Mouse (Mus musculus) spleen, embryonic (tissue): ENCODE data around the gene Patz1.

Experiments used
- CTCF ChIA-PET: fragments of 350-600 bp; sonication (Branson Sonifier 250); formaldehyde crosslinking; loops from one replicate; lab custom pipeline; 2022; lab: Charles Lee

Patz1 gene

DNA sequence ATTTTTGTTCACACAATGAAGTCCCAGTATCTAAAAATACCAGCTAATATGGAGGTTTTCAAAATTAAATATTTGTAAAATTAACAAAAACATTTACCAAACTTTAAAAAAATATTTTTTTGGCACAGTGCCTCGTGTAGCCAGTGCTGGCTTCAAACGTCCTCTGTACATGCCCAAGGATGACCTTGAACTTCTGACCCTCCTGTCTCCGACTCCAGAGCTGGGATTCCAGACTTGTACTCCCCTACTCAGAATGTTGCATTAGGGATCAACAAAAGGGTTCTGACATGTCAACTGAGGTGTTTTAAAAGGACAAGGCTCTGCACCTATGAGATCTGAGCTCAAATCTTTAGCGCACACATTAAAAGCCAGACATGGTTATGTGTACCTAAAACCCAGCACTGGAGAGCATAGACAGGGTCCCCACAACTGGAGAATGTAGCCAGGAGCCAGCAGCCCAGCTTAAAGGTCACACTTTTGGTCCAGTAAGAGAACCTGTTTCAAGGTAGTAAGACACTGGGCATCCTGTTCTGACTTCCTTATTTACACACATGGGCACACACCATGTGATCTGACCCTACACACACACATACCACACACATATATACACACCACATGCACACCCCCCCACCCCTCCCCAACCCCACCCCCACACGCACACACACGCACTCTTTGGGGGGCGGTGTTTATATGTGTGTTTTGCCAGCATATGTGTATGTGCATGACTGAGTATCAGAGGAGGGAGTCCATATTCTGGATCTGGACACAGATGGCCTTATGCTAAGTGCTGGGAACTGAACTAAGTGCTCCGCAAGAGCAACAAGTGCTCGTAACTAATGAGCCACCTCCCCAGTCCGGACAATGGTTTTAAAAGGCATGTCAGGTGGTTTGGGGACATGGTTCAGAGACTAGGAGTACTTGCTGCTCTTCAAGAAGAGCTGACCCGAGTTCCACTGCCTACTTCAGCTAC lies 40.4 kb downstream of the Patz1 start:
- CTCF ChIA-PET = interaction anchor here (0.6 to 1.5 kb wide), 5 partner anchors 12 to 136 kb away, joined by 3 to 8 read pairs (median 4); partner anchors contain the start of genes Drg1 and Sfi1

DNA sequence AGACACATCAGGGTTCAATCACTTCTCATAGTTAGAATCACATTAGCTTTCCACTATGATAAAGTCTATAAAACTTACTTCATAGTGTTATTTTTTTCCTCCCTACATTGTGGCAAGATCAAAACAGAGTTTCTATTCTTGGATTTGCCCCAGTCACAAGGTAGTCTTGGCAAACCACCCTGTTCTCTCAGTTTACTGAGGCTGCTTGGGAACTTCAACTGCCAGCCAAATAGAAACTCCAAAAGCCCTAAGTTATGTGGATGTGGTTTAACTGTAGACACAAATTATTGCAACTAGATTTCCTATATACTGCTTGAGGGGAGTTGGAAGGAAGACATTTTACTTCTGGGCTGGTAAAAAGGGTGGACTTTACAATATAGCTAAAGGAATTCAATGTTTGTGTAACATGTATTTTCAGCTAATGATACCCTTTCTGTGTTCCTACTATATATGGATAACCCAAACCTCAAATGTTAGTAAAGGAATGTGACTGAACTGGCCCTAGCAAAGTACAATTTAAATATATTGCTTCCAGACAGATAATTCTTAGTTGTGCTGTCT lies 41.3 kb downstream of the Patz1 start, which contains the start of gene Pik3ip1:
Gene Pik3ip1 (plus strand): TSS at position 511 of the 561 bp plus-strand sequence.
- CTCF ChIA-PET = interaction anchor here (0.6 to 1.3 kb wide), 3 partner anchors 13 to 207 kb away, joined by 3 to 8 read pairs (median 4); partner anchors contain the start of gene Sfi1

DNA sequence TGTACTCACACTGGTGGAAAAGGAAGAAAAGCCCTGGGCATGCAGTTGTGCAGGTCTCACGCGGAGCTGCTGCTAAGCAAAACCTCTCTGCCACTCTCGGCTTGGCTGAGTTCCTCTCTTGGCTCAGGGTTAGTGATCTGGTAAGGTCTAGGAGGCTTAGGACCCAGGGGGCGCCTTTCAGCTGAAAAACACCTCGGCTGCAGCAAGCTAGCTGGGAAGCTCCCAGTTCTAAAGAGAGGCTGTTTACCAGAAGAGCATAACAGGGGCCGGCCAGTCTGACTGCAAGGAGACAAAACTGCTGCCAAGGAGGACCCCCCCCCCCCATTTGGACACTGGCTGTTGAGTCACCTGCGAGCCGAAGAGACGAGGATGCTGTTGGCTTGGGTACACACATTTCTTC lies 41.9 kb downstream of the Patz1 start:
- CTCF ChIA-PET = interaction anchor here (1.1 to 1.3 kb wide), 2 partner anchors 13 to 137 kb away, joined by 4 to 8 read pairs; partner anchors contain the start of gene Sfi1

DNA sequence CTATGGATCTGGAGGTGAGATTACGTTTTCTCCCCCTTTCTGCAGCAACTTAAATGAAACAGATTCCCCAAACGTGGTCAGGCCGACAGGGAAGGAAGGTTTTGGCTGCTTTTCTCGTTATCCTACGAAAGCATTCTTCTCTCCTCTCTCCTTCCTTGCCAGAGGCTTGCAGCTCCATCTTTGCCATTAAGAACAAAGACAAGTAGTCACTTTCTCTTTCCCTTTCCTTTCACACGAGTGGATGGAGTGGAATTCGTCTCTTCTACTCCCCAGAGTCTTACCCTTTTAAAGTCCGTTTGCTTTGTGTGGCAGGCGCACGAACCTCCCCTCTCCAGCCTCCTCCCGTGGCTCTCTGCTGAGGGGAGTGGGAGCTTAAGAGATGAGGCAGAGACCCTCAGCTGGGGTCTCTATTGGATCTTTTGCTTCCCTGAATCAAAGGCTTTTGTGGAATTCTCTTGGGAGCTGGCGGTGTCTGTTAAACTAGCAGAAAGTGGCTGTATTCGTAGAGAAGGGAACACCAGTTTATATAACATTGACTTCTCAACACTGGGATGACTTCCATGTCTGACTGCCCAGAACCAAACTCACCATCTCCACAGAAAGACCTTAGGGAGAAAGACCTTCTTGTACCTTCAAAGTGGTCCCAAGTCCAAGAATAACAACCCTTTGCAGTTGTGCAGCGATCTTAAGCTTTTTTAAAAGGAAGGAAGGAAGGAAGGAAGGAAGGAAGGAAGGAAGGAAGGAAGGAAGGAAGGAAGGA lies 42.5 kb downstream of the Patz1 start:
- CTCF ChIA-PET = no interaction called here

DNA sequence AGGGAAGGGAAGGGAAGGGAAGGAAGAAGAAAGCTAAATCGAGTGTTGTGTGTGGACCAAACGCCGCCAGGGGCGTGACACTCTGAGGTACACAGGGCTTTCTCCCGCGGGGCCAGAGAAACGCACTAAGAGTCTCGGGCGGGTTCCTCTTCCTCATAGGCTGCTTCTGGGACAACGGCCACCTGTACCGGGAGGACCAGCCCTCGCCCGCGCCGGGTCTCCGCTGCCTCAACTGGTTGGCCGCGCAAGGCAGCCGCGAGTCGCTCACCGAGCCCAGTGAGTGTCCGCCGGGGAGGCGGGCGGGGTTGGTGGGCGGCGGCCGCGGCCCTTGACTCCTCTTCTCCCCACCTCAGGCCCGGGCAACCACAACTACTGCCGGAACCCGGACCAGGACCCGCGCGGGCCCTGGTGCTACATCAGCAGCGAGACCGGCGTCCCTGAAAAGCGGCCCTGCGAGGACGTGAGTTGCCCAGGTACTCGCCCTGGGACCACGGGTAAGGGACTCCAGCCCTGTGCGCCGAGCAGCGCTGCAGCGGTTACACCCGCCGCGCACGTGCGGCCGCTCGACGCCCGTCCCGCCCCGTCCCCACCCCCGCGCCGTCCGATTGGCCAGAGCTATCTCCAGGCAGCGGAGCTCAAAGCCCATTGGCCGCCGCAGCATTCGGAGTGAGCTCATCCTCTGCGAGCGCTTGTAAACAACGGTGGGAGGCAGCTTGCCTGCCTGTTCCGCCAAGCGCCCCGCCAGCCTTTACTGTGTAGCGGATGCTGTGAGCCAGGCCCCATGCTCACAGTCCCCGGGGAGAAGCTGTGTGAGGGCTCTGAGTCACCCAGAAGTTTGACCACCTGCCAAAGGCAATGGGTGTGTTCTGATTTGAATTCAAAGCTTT lies 43.3 kb downstream of the Patz1 start:
- CTCF ChIA-PET = interaction anchor here (0.5 kb wide), 1 partner anchor 36 kb away, joined by 4 read pairs; no protein-coding TSS in a partner anchor

DNA sequence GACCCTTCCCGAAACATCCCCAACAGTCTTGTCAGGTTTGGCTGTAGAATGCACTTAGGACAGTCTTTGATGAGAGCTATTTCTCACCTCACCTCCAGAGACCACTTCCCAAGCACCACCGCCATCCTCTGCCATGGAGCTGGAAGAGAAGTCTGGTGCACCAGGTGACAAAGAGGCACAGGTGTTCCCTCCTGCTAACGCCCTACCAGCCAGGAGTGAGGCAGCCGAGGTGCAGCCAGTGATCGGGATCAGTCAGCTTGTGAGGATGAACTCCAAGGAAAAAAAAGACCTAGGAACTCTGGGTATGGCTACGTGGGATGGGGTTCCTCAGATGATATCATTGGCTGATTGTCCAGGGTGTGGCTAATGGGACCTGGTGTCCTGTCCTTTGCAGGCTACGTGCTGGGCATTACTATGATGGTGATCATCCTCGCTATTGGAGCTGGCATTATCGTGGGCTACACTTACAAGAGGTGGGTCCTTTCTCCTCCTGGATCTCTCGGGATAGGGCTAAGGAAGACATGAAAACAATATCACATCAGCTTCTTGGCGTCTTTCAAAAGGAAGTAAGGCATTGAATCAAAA lies 44.5 kb downstream of the Patz1 start:
- CTCF ChIA-PET = no interaction called here

DNA sequence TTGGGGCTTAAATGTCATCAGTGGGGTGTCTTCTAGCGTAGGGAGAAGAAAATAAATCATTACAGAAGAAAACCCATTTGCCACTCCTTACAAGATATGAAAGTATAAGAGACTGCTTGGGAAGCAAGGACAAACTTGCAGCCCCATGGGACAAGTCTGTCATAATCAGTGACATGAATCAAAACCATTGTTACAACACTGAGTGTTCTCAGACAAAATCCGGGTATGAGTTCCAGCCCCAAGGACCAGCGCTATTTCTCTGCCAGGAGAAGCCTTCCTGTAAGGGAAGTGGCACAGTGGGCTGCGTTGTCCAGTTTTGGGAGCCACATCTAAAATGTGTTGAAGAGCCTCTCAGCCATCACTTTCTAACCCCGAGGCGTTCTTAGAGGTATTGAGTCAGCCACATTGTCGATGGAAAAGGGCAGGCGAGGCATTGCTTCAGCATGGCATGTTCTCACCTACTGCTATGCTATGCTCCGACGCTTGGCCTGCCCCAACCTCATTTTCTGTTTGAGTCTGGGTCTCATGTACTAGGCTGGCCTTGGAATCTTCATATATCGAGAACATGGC lies 45.6 kb downstream of the Patz1 start:
- CTCF ChIA-PET = interaction anchor here (0.5 kb wide), 1 partner anchor 58 kb away, joined by 5 read pairs; no protein-coding TSS in a partner anchor

DNA sequence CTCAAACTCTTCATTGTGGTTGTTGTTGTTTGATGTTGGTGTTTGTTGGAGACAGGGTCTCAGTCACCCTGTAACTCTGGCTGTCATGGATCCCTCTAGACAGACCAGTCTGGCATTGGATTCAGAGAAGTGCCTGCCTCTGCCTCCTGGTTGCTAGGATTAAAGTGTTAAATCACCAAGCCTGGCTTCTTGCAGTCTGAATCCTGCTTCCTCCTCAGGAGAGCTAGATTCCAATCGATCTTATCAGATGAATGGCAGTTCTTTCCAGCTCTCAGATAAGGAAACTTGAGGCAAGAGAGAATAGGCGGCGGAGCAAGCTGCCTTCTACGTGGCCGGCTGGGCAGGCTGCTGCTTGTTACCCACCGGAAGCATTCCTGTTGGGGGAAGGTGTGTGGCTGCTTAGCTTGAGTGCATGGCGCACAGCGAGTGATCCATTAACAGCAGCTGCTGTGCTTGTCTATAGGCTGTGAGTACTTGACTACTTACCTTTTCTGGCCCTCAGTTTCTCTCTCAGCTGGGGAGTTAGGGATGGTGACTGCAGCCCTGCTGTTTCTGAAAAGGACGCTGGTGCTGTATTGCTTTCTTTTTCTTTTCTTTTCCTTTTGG lies 46.1 kb downstream of the Patz1 start:
- CTCF ChIA-PET = interaction anchor here (0.5 kb wide), 1 partner anchor 57 kb away, joined by 5 read pairs; no protein-coding TSS in a partner anchor

DNA sequence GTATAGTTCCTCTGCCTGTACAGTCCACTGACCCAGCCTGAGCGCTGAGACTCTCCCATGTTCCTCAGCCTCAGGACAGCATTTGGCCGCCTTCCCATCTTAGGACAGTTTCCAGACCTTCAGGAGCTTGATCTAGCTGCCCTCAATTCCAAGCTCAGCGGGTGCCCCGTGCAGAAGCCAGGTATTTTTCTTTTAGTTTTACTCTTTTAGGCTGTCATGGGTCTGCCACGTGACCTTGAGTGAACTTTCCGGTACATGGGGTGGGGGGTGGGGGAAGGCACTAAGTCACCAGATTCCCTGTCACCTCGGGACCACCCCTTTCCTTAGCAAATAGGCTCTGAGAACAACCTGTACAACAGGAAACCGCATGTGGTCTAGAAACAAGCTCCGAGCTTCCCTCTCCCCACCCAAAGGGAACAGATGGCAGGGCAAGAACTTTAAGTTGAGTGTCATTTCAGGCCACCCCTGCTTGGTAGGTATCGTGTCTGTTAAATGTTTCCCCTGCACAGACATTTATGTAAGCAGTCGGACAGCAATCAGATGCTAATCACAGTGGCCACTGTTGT lies 47.1 kb downstream of the Patz1 start:
- CTCF ChIA-PET = interaction anchor here (0.8 to 0.9 kb wide), 2 partner anchors 52 to 97 kb away, joined by 3 to 12 read pairs; no protein-coding TSS in a partner anchor

DNA sequence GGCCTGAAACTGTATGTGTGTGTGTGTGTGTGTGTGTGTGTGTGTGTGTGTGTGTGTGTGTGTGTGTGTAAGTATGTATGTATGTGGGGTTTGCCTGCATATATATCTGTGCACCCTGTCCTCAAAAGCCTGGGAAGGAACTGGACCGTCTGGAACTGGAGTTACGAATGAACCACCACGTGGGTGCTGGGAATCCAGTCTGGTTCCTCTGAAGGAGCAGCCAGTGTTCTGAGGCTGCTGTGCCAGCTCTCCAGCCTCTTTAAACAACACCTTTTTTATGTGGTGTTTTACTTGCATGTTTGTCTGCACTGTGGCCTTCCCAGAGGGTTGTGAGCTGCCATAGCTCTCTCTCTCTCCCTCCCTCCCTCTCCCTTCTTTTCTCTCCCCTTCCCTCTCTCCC lies 47.9 kb downstream of the Patz1 start:
- CTCF ChIA-PET = no interaction called here

DNA sequence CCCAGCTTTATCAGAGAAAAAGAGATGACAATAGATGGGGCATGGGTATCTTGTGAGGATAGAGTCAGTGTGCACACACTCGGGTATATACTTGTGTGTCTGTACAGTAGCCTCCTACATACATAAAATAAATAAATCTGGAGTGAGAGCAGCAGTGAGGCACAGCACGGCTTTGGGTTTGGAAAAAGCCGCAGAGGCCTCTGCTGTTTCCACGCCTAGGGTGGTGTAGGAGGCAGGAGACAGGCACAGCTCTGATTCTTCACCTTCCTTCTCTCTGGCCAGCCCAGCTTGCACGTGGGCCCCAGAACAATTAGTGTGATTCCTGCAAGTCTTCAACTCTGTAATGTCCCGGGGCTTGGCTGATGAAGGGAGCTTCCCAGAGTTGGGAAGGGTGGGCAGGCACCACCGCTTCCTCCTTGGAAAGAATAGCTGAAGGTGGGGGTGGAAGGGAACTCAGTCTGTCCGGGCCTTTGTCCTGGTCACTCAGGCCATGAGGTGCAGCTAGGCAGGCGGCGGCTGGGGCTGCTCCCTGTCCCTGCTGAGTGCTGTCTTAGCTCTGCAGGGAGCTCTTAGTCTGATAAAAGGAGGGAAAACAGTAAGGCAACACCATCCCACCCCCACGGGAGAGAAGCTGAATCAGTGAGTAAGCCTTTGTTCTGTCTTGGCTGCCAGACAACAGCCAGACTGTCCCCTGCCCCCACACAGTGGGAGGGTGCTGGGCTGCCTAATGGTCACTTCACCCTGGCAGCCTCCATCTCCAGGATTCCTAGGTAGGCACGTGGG lies 48.7 kb downstream of the Patz1 start:
- CTCF ChIA-PET = no interaction called here

DNA sequence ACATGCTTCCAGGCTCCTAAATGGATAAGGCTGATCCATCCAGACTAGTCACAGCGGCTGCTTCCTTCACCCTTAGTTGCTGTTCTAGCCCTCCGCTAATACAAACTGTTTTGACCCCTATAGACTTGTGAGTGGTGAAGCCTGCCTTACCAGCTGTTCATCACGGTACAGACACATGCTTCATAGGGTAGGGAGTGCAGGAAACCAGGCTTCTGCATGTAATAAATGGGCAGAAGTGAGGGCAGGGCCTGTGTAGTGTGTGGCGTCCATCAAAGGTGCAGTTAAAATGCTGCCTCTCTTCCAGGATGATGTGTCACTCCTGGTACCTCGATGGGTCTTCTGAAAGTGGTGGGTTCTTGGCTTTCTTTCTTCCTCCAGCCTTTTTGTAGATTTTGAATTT lies 49.3 kb downstream of the Patz1 start:
- CTCF ChIA-PET = no interaction called here

DNA sequence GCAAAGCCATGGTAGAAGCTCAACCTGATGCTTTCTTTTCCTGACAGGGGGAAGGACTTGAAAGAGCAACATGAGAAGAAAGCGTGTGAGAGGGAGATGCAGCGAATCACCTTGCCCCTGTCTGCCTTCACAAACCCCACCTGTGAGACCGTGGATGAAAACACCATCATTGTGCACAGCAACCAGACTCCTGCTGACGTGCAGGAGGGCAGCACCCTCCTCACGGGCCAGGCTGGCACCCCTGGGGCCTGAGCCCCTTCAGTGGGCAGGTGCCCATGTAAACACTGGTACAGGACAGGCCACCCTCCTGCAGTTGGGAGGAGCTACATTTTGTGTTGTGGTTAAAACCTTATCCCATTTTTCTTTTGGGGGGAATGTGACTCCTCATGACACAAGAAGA lies 52.8 kb downstream of the Patz1 start:
- CTCF ChIA-PET = no interaction called here

DNA sequence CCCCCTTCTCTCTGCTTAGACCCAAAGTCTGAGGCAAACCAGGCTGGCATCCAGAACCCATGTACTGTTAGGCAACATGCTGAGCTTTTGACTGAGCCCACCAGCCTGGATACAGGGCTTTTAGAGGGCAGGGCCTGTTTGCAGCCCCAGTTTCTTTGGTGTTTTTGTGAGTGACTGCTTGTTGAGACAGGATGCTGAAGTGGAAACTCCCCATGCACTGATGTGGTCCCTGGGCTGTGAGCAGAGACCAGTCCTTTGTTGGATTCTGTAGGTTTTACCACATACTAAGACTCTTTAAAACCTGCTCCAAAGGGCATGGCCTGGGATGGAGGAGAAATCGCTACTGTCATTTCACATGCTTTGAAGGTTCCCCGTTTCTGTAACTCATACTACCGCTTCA lies 56.2 kb downstream of the Patz1 start:
- CTCF ChIA-PET = no interaction called here

DNA sequence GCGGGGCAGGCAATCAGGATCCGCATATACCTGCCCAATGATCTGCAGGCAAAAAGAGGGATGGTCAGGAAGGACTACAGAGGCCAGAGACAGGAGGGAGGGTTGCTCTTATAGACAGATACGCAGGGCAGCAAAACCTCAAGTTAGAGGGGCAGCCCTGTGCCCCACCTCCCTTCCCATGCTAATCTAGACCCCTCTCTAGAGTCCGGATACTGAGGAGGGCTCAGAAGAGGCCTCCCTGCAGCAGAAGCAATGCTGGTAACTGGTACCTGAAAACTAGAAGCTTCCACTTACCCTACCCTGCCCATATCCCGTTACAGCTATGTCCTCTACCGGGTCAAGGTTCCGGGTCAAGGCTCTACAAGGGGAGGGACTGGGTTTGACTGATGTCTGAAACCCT lies 57.7 kb downstream of the Patz1 start:
- CTCF ChIA-PET = interaction anchor here (0.5 kb wide), 1 partner anchor 32 kb away, joined by 3 read pairs; no protein-coding TSS in a partner anchor

DNA sequence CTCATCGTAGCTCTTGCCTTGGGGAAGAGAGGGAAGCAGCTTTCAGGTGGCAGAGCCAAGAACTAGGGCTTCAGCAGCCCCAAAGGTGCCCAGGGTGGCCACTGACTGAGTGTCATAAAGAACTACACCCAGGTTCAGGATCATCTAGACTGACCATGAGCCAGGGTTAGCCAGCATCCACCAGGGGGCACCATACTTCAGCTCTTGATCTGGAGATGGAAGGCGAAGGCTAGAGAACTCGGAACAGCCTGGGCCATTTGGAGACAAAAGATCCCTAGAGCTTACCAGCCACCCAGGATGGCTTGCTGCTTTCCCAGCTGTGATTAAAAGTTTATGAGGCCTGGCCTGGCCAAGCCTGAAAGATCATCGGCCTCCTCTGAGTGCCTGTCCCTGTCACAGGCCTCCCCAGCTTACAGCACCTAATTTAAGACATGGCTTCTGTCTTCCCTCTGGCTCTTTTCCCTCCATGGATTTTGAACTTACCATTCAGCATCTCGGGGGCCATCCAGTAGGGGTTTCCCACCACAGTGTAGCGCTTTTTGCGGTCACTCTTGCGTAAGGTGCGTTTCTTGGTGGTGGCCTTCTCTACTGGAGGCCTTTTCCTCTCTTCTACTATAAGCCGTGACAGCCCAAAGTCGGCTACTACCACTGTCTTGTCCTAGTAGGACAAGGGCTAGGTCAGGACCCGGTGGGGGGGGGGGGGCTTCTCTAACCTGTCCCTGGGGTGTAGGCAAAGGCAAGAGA lies 58.6 kb downstream of the Patz1 start:
- CTCF ChIA-PET = interaction anchor here (0.6 to 1.1 kb wide), 2 partner anchors 19 to 327 kb away, joined by 3 read pairs; no protein-coding TSS in a partner anchor

DNA sequence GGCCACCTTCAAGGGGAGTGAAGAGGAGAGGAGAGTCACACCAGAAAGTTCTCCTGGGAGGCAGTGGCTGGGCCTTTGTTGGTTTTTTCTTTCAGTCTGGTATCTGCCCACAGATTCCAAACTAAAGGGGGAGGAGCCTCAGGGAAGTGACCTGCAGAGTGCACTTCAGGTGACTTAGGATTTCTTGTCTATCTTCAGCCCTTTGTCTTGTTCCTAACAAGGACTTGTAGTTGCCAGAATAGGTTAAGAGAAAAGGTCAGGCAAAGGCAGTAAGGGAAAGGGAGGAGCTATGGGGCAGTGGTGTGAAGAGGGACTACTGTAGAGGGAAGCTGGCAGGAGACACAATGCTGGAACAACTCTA lies 59.1 kb downstream of the Patz1 start:
- CTCF ChIA-PET = interaction anchor here (1.1 kb wide), 1 partner anchor 19 kb away, joined by 3 read pairs; no protein-coding TSS in a partner anchor
